Mouse (Mus musculus) midbrain, postnatal 0 days (tissue): ENCODE results near the gene Wfdc5. TPM values are rescaled to one million over a fixed set of nuclear protein-coding genes. Genes with fewer than 3 reads are reported as not detected.
A peak's percentile ranks its signal among the peaks of the same experiment; 100 is the strongest.

Experiments used
- ATAC-seq: fragments of 200-750 bp; cut with Nextera tagmentation; 2 replicates; pipeline ENCODE4 v1.8.0; 2017; ENCODE audit warnings: moderate number of reproducible peaks, mild to moderate bottlenecking, moderate TSS enrichment, moderate library complexity; ENCODE audit not compliant: low FRiP score
- DNase-seq: peaks from one replicate; pipeline ENCODE4 v3.0.0-alpha.2; 2015; ENCODE audit warnings: low spot score
- H3K27ac ChIP-seq: fragments of 300-500 bp; sonication (generic); 2 replicates; pipeline ENCODE4 v1.5.1; 2014; ENCODE audit warnings: low read depth, mild to moderate bottlenecking, low read length, mixed read lengths
- H3K27me3 ChIP-seq: fragments of 300-500 bp; sonication (generic); 2 replicates; pipeline ENCODE4 v1.6.1; 2014; ENCODE audit warnings: low read length, control low read depth, mixed read lengths; ENCODE audit not compliant: insufficient read depth
- H3K36me3 ChIP-seq: fragments of 300-500 bp; sonication (generic); 2 replicates; pipeline ENCODE4 v1.6.1; 2014; ENCODE audit warnings: low read length, control low read depth, mixed read lengths; ENCODE audit not compliant: insufficient read depth
- H3K4me1 ChIP-seq: fragments of 300-500 bp; sonication (generic); 2 replicates; pipeline ENCODE4 v1.6.1; 2014; ENCODE audit warnings: mild to moderate bottlenecking, control low read depth, antibody characterized with exemption, low read length, mixed read lengths; ENCODE audit not compliant: insufficient read depth
- H3K4me2 ChIP-seq: fragments of 300-500 bp; sonication (generic); 2 replicates; pipeline ENCODE4 v1.6.1; 2014; ENCODE audit warnings: low read depth, mild to moderate bottlenecking, low read length, mixed read lengths; ENCODE audit not compliant: poor library complexity, severe bottlenecking
- H3K4me3 ChIP-seq: fragments of 300-500 bp; sonication (generic); 2 replicates; pipeline ENCODE4 v1.5.1; 2014; ENCODE audit warnings: low read depth, mild to moderate bottlenecking, low read length, moderate library complexity
- H3K9ac ChIP-seq: fragments of 300-500 bp; sonication (generic); replicated peaks from 2 replicates; pipeline ENCODE4 v1.6.1; 2014; ENCODE audit warnings: mild to moderate bottlenecking, low read length, moderate library complexity, mixed read lengths; ENCODE audit not compliant: poor library complexity, severe bottlenecking
- H3K9me3 ChIP-seq: fragments of 300-500 bp; sonication (generic); 2 replicates; pipeline ENCODE4 v1.6.1; 2016; ENCODE audit warnings: low read length, control low read depth
- CTCF ChIP-seq: IDR thresholded peaks from 2 replicates; pipeline ENCODE4 v1.5.1; 2016; ENCODE audit warnings: antibody characterized with exemption, mild to moderate bottlenecking
- WGBS: fragments of 180-500 bp; shearing (Covaris S2); extraction: QIAGEN DNeasy Blood & Tissue Kit; methylation state at CpG from one replicate; pipeline ENCODE4 v1.1.7; 2014; 5-methylcytosine and 5-hydroxymethylcytosine counted together
- polyA plus RNA-seq: library from polyadenylated mRNA; unstranded; fragments of >200 nt; fragmentation: Nextera tagmentation; extraction: Ambion mirVana; gene quantifications from 2 replicates; pipeline ENCODE4 v1.2.1, GENCODE M21; 2015
- total RNA-seq: library from RNA; depleted of rRNA; stranded (reverse); fragments of >200 nt; gene quantifications from 2 replicates; pipeline ENCODE4 v1.2.3, GENCODE M21; 2014

Gene Wfdc5
- total and polyA plus RNA-seq, 2 experiments from 2014 or later: not detected

- DNase-seq (no peak), ATAC-seq (no peak)
- H3K4me3 ChIP-seq: no peak overlapping the region
- peak; percentile 50 for TF ChIP-seq CTCF
- no peak overlapping the region for H3K4me2 ChIP-seq
- no peaks in the 10 kb centered on the region for H3K4me1 ChIP-seq
- no peak overlapping the region for H3K27ac ChIP-seq
- WGBS: 37% methylated on average over 3 of the region's 3 CpGs
- H3K27me3 ChIP-seq: no peaks in the 10 kb centered on the region
- H3K9me3 ChIP-seq: no peaks in the 10 kb centered on the region
- no peak overlapping the region for H3K9ac ChIP-seq
- no peaks in the 10 kb centered on the region for H3K36me3 ChIP-seq
These were observed 2.4 kb downstream of the Wfdc5 start for GRCm38 (mm10) chr2:164180124-164180523.

- no peak overlapping the region for H3K9ac ChIP-seq
- H3K27ac ChIP-seq: no peak overlapping the region
- no peaks in the 10 kb centered on the region for H3K36me3 ChIP-seq
- WGBS: 89% methylated on average over 5 of the region's 5 CpGs
- H3K4me3 ChIP-seq: no peak overlapping the region
- ATAC-seq (no peak), DNase-seq (no peak)
- TF ChIP-seq CTCF: no peak
- H3K4me1 ChIP-seq: no peaks in the 10 kb centered on the region
- 0 out of 2 replicates have a peak, but pooled peaks cover 3% of the 10 kb centered on the region for H3K27me3 ChIP-seq
- H3K9me3 ChIP-seq: no peaks in the 10 kb centered on the region
- no peak overlapping the region for H3K4me2 ChIP-seq
These were observed 4.7 kb downstream of the Wfdc5 start for GRCm38 (mm10) chr2:164177831-164178230.

- 74% methylated on average over 3 of the region's 3 CpGs for WGBS
- Histone ChIP-seq H3K36me3 (no peaks in the 10 kb centered on the region), H3K4me2 (no peak overlapping the region), H3K9ac (no peak overlapping the region), H3K4me1 (no peaks in the 10 kb centered on the region), H3K27me3 (peaks cover 14% of the 10 kb centered on the region), H3K27ac (no peak overlapping the region), H3K9me3 (no peaks in the 10 kb centered on the region), H3K4me3 (no peak overlapping the region)
- DNase-seq: no peak
- no peak for TF ChIP-seq CTCF
- no peak for ATAC-seq
These were observed 6.7 kb downstream of the Wfdc5 start for GRCm38 (mm10) chr2:164175850-164176249.

- no peak overlapping the region for H3K4me3 ChIP-seq
- no peak overlapping the region for H3K27ac ChIP-seq
- peaks cover 24% of the 10 kb centered on the region for H3K27me3 ChIP-seq
- no peak for TF ChIP-seq CTCF
- no peaks in the 10 kb centered on the region for H3K36me3 ChIP-seq
- H3K9ac ChIP-seq: no peak overlapping the region
- WGBS: 76% methylated on average over 8 of the region's 8 CpGs
- H3K9me3 ChIP-seq: no peaks in the 10 kb centered on the region
- no peak overlapping the region for H3K4me2 ChIP-seq
- DNase-seq: no peak
- ATAC-seq: no peak
- no peaks in the 10 kb centered on the region for H3K4me1 ChIP-seq
These were observed 7.7 kb downstream of the Wfdc5 start for GRCm38 (mm10) chr2:164174649-164175395.

GRCm38 (mm10) chr2:164173394-164173793 lies 9.1 kb downstream of the Wfdc5 start:
- Histone ChIP-seq H3K9me3 (no peaks in the 10 kb centered on the region), H3K27me3 (peaks cover 38% of the 10 kb centered on the region), H3K4me3 (no peak overlapping the region), H3K4me1 (no peaks in the 10 kb centered on the region), H3K4me2 (no peak overlapping the region), H3K27ac (no peak overlapping the region), H3K9ac (no peak overlapping the region), H3K36me3 (no peaks in the 10 kb centered on the region)
- no peak for TF ChIP-seq CTCF
- WGBS: 76% methylated on average over 3 of the region's 3 CpGs
- DNase-seq: no peak
- ATAC-seq: no peak

GRCm38 (mm10) chr2:164170902-164171301 lies 11.6 kb downstream of the Wfdc5 start, which contains the start of gene Kcns1:
Gene Kcns1, minus strand, starts transcription at chr2:164171113.
- Histone ChIP-seq H3K4me3 (peak within 1 kb of the TSS; percentile 33), H3K4me2 (peak within 1 kb of the TSS; percentile 58), H3K4me1 (no peaks in the 10 kb centered on the region), H3K27me3 (peaks cover 63% of the 10 kb centered on the region), H3K27ac (no peak within 1 kb of the TSS), H3K9ac (no peak within 1 kb of the TSS), H3K36me3 (no peaks in the 10 kb centered on the region), H3K9me3 (no peaks in the 10 kb centered on the region)
- TF ChIP-seq CTCF: no peak
- 1% methylated on average over 29 of the region's 29 CpGs for WGBS
- DNase-seq: no peak
- no peak for ATAC-seq
